Mouse (Mus musculus) myocyte (in vitro differentiated cells): ENCODE data around the gene 1700016H13Rik. TPM values are rescaled to one million over a fixed set of nuclear protein-coding genes. Genes with fewer than 3 reads are reported as not detected.

Experiments used
- H3K27me3 ChIP-seq: one replicate; pipeline ENCODE4 v1.6.1; 2011; ENCODE audit not compliant: control insufficient read depth, insufficient read depth, insufficient read length
- H3K36me3 ChIP-seq: one replicate; pipeline ENCODE4 v1.6.1; 2011; ENCODE audit not compliant: control insufficient read depth, insufficient read depth
- H3K4me2 ChIP-seq: one replicate; pipeline ENCODE4 v1.6.1; 2011; ENCODE audit warnings: low read depth, control low read depth
- H3K4me3 ChIP-seq: one replicate; pipeline ENCODE4 v1.5.1; 2011; ENCODE audit warnings: mild to moderate bottlenecking, control low read depth, moderate library complexity
- H3K79me2 ChIP-seq: one replicate; pipeline ENCODE4 v1.6.1; 2011; ENCODE audit not compliant: control insufficient read depth, insufficient read depth
- H3ac ChIP-seq: one replicate; pipeline ENCODE4 v1.6.1; 2011; ENCODE audit not compliant: control insufficient read depth, insufficient read length
- CEBPB ChIP-seq: IDR thresholded peaks from 2 replicates; pipeline ENCODE4 v1.6.1; 2011; ENCODE audit warnings: mild to moderate bottlenecking, moderate library complexity; ENCODE audit not compliant: poor library complexity, insufficient read depth, severe bottlenecking
- E2F4 ChIP-seq: IDR thresholded peaks from one replicate; pipeline ENCODE4 v1.6.1; 2011; ENCODE audit warnings: mild to moderate bottlenecking, control low read depth, moderate library complexity; ENCODE audit not compliant: insufficient read depth
- MAX ChIP-seq: IDR thresholded peaks from one replicate; pipeline ENCODE4 v1.6.1; 2011; ENCODE audit warnings: low read depth, mild to moderate bottlenecking, control low read depth
- MYOD1 ChIP-seq, 3 experiments: IDR thresholded peaks; one replicate each; pipeline ENCODE4 v1.6.1; 2011; ENCODE audit warnings: control low read depth in 2 of 3, low read depth in 2 of 3, mild to moderate bottlenecking in 2 of 3, moderate library complexity in 1 of 3; ENCODE audit not compliant: insufficient read length in 2 of 3, control insufficient read depth in 1 of 3
- MYOG ChIP-seq, 3 experiments: IDR thresholded peaks; one replicate each; pipeline ENCODE4 v1.6.1; 2011; ENCODE audit warnings: control low read depth in 2 of 3, low read depth in 2 of 3, mild to moderate bottlenecking in 2 of 3; ENCODE audit not compliant: insufficient read length in 2 of 3, control insufficient read depth in 1 of 3, insufficient read depth in 1 of 3
- POLR2A ChIP-seq: IDR thresholded peaks from one replicate; pipeline ENCODE4 v1.6.1; 2011; ENCODE audit warnings: low read depth, mild to moderate bottlenecking, control low read depth, moderate library complexity; ENCODE audit not compliant: insufficient read length
- POLR2AphosphoS2 ChIP-seq: IDR thresholded peaks from one replicate; pipeline ENCODE4 v1.6.1; 2011; ENCODE audit warnings: low read depth, control low read depth; ENCODE audit not compliant: insufficient read length
- REST ChIP-seq: IDR thresholded peaks from one replicate; pipeline ENCODE4 v1.6.1; 2011; ENCODE audit warnings: mild to moderate bottlenecking, control low read depth, moderate library complexity; ENCODE audit not compliant: insufficient read depth, insufficient read length
- SRF ChIP-seq: IDR thresholded peaks from one replicate; pipeline ENCODE4 v1.6.1; 2011; ENCODE audit warnings: low read depth; ENCODE audit not compliant: control insufficient read depth, insufficient read length
- TCF12 ChIP-seq: IDR thresholded peaks from one replicate; pipeline ENCODE4 v1.6.1; 2011; ENCODE audit warnings: mild to moderate bottlenecking, control low read depth; ENCODE audit not compliant: poor library complexity, insufficient read depth, severe bottlenecking
- TCF3 ChIP-seq: IDR thresholded peaks from one replicate; pipeline ENCODE4 v1.6.1; 2011; ENCODE audit warnings: low read depth, control low read depth; ENCODE audit not compliant: insufficient read length
- USF1 ChIP-seq: IDR thresholded peaks from one replicate; pipeline ENCODE4 v1.6.1; 2011; ENCODE audit warnings: low read depth, mild to moderate bottlenecking, control low read depth, moderate library complexity
- polyA plus RNA-seq: library from polyadenylated mRNA; unstranded; fragments of >200 nt; fragmentation: generic; extraction: Trizol; gene quantifications from one replicate; pipeline ENCODE4 v1.2.1, GENCODE M21; 2012; ENCODE audit warnings: missing spikeins

The 1700016H13Rik gene
- polyA plus RNA-seq, 1 experiment = not detected

GRCm38 (mm10) chr5:103644167-103644566 is 11.6 kb downstream of the 1700016H13Rik start:
- H3K4me3 ChIP-seq = no peak overlapping the region
- no peak overlapping the region for H3K4me2 ChIP-seq
- no peak overlapping the region for H3ac ChIP-seq
- TF ChIP-seq MAX = no peak
- TF ChIP-seq POLR2AphosphoS2 = no peak
- TF ChIP-seq E2F4 = no peak
- TF ChIP-seq CEBPB = no peak
- no peak for TF ChIP-seq SRF
- TF ChIP-seq TCF3 = no peak
- TF ChIP-seq MYOD1 (IDR thresholded peaks at IDR 0.05; ENCODE audit: control insufficient read depth in 1 of 3, insufficient read length in 2 of 3, low read depth in 2 of 3) = no peak
- no peak for TF ChIP-seq USF1
- no peak for TF ChIP-seq POLR2A
- no peak for TF ChIP-seq REST
- no peak for TF ChIP-seq MYOG (IDR thresholded peaks at IDR 0.05; ENCODE audit: control insufficient read depth in 1 of 3, insufficient read depth in 1 of 3, insufficient read length in 2 of 3, low read depth in 2 of 3)
- TF ChIP-seq TCF12 = no peak
- H3K27me3 ChIP-seq = no peaks in the 10 kb centered on the region
- H3K36me3 ChIP-seq = no peaks in the 10 kb centered on the region
- H3K79me2 ChIP-seq = no peaks in the 10 kb centered on the region

DNA sequence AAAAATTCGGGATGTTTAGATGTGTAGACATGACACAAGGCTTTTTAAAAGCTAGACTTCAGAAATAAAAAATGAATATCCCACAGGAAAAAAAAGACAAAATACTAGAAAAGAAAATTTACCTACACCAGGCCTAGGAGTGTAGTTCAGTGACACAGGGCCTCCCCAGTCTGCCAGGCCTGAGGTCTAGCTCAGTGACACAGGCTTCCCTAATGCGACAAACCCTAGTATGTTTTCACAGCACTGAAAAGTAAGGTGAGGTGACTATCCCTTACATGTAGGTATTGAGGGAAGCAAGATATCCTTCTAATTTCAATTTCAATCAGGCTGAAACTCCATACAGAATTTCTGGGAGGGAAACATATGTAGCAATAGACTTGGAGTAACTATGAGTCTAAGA is 18.6 kb downstream of the 1700016H13Rik start:
- Histone ChIP-seq H3K79me2 (no peaks in the 10 kb centered on the region), H3K4me3 (no peak overlapping the region), H3ac (no peak overlapping the region), H3K27me3 (no peaks in the 10 kb centered on the region), H3K36me3 (no peaks in the 10 kb centered on the region), H3K4me2 (no peak overlapping the region)
- TF ChIP-seq USF1 (no peak), POLR2A (no peak), TCF12 (no peak), CEBPB (no peak), MYOD1 (IDR thresholded peaks at IDR 0.05; ENCODE audit: control insufficient read depth in 1 of 3, insufficient read length in 2 of 3, low read depth in 2 of 3) (no peak), MAX (no peak), SRF (no peak), POLR2AphosphoS2 (no peak), MYOG (IDR thresholded peaks at IDR 0.05; ENCODE audit: control insufficient read depth in 1 of 3, insufficient read depth in 1 of 3, insufficient read length in 2 of 3, low read depth in 2 of 3) (no peak), E2F4 (no peak), REST (no peak), TCF3 (no peak)

DNA sequence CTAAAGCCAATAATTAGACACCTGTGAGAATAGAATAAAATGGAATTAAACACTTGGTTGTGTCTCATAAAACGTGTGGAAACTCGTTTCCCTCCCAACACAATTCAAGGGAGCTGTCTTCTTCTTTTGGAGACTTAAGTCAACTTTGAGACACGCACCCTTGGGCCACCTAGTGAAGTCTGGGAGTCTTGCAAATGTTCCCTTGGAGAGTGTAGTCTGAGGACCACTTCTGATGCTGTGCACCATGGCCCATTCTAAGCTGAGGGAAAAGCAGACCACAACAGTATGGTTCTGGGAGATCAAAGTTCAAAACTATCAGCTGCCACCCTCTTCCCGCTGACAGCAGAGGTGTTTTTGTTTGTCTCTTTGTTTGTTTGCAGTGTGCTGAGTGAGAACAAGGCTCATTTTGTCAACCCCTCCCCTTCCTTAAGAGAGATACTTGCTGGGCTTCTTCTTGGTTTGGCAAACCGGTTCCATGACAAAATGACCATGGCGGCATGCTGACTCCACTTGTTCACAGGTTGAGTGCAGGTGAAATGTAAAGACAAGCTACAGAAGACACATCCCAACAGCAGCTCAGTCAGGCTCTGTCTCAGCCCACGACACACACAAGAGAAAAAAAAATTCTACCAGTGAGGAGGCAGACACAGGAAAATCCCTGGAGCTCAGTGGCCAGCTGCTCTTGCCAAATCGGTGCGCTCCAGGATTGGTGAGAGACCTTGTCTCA is 25.8 kb downstream of the 1700016H13Rik start:
- no peak for TF ChIP-seq TCF12
- no peak for TF ChIP-seq TCF3
- no peak for TF ChIP-seq MAX
- no peak for TF ChIP-seq REST
- no peak for TF ChIP-seq SRF
- no peak for TF ChIP-seq E2F4
- no peak for TF ChIP-seq POLR2AphosphoS2
- TF ChIP-seq MYOD1 (IDR thresholded peaks at IDR 0.05; ENCODE audit: control insufficient read depth in 1 of 3, insufficient read length in 2 of 3, low read depth in 2 of 3) = no peak
- no peak for TF ChIP-seq CEBPB
- no peak for TF ChIP-seq POLR2A
- no peak overlapping the region for H3K4me3 ChIP-seq
- peak overlapping the region; percentile 30 for H3K4me2 ChIP-seq
- H3K36me3 ChIP-seq = no peaks in the 10 kb centered on the region
- H3K79me2 ChIP-seq = no peaks in the 10 kb centered on the region
- H3K27me3 ChIP-seq = no peaks in the 10 kb centered on the region
- H3ac ChIP-seq = no peak overlapping the region

DNA sequence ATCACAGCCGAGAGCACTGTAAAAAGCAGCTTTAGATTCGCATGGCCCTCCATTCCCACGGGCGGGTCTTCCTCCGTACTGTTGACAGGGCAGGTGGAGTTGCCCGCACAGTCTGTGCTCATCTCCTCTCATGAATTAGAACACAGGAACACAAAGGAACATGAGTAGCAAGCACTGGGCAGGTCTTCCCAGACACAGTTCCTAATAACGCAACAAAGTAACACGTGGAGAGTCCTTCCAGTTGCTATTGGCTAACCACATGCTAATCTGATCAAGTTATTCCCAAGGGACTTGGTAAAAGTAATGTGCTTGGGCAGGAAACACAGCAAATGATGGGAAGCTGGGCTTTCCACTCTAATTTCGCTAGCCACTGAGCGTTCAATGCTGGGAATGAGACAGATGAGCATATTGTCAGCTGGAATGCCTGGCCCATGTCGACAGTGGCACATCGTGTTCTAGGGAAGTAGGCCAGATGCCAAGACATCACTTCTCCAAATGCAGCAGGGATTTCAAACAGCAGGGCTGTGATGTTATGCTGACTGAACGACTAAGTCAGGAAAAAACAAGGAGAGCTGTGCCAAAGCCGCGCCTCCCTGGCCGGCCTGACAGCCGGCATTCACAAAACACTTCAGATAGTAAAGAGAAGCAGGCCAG is 26.6 kb downstream of the 1700016H13Rik start, which contains the start of gene Slc10a6:
Gene Slc10a6 (minus strand): TSS at position 293 of the 654 bp plus-strand sequence.
- H3K36me3 ChIP-seq = no peaks in the 10 kb centered on the region
- no peak within 1 kb of the TSS for H3ac ChIP-seq
- H3K79me2 ChIP-seq = no peaks in the 10 kb centered on the region
- H3K4me2 ChIP-seq = peak within 1 kb of the TSS; percentile 47
- H3K4me3 ChIP-seq = no peak within 1 kb of the TSS
- no peaks in the 10 kb centered on the region for H3K27me3 ChIP-seq
- TF ChIP-seq USF1 (peak; percentile 28), SRF (peak; percentile 12), POLR2A (no peak), MYOG (IDR thresholded peaks at IDR 0.05; ENCODE audit: control insufficient read depth in 1 of 3, insufficient read depth in 1 of 3, insufficient read length in 2 of 3, low read depth in 2 of 3) (no peak), REST (no peak), TCF12 (no peak)
